Mouse (Mus musculus) liver, embryonic 13.5 days (tissue): ENCODE measurements around the gene Scube2. TPM values are rescaled to one million over a fixed set of nuclear protein-coding genes. Genes with fewer than 3 reads are reported as not detected.

Experiments
- ATAC-seq: fragments of 200-750 bp; cut with Nextera tagmentation; 2 replicates; pipeline ENCODE4 v1.8.0; 2017; ENCODE audit warnings: low read depth, mild to moderate bottlenecking, moderate number of reproducible peaks, moderate library complexity
- DNase-seq: peaks from one replicate; pipeline ENCODE4 v3.0.0; 2022
- H3K27ac ChIP-seq: fragments of 300-500 bp; sonication (generic); 2 replicates; pipeline ENCODE4 v1.5.1; 2015; ENCODE audit warnings: moderate library complexity, mild to moderate bottlenecking, inconsistent platforms
- H3K27me3 ChIP-seq: fragments of 300-500 bp; sonication (generic); 2 replicates; pipeline ENCODE4 v1.6.1; 2015; ENCODE audit warnings: mild to moderate bottlenecking, inconsistent platforms
- H3K36me3 ChIP-seq: fragments of 300-500 bp; sonication (generic); 2 replicates; pipeline ENCODE4 v1.6.1; 2015; ENCODE audit warnings: mild to moderate bottlenecking, inconsistent platforms
- H3K4me1 ChIP-seq: fragments of 300-500 bp; sonication (generic); replicated peaks from 2 replicates; pipeline ENCODE4 v1.6.1; 2015; ENCODE audit warnings: inconsistent platforms
- H3K4me2 ChIP-seq: fragments of 300-500 bp; sonication (generic); 2 replicates; pipeline ENCODE4 v1.6.1; 2015; ENCODE audit warnings: inconsistent platforms, mild to moderate bottlenecking, moderate library complexity
- H3K4me3 ChIP-seq: fragments of 300-500 bp; sonication (generic); replicated peaks from 2 replicates; pipeline ENCODE4 v1.5.1; 2015; ENCODE audit warnings: mild to moderate bottlenecking, inconsistent platforms
- H3K9ac ChIP-seq: fragments of 300-500 bp; sonication (generic); 2 replicates; pipeline ENCODE4 v1.6.1; 2015; ENCODE audit warnings: mild to moderate bottlenecking, inconsistent platforms
- H3K9me3 ChIP-seq: fragments of 300-500 bp; sonication (generic); replicated peaks from 2 replicates; pipeline ENCODE4 v1.6.1; 2016; ENCODE audit warnings: inconsistent platforms
- WGBS: fragments of 180-500 bp; shearing (Covaris S2); methylation state at CpG from one replicate; pipeline ENCODE4 v1.1.7; 2015; ENCODE audit not compliant: insufficient replicate concordance; 5-methylcytosine and 5-hydroxymethylcytosine counted together
- polyA plus RNA-seq: library from polyadenylated mRNA; unstranded; fragments of >200 nt; fragmentation: Nextera tagmentation; extraction: Ambion mirVana; gene quantifications from 2 replicates; pipeline ENCODE4 v1.2.1, GENCODE M21; 2015

Gene Scube2
- polyA plus RNA-seq, 1 experiment from 2014 or later: 0.14 TPM

DNA sequence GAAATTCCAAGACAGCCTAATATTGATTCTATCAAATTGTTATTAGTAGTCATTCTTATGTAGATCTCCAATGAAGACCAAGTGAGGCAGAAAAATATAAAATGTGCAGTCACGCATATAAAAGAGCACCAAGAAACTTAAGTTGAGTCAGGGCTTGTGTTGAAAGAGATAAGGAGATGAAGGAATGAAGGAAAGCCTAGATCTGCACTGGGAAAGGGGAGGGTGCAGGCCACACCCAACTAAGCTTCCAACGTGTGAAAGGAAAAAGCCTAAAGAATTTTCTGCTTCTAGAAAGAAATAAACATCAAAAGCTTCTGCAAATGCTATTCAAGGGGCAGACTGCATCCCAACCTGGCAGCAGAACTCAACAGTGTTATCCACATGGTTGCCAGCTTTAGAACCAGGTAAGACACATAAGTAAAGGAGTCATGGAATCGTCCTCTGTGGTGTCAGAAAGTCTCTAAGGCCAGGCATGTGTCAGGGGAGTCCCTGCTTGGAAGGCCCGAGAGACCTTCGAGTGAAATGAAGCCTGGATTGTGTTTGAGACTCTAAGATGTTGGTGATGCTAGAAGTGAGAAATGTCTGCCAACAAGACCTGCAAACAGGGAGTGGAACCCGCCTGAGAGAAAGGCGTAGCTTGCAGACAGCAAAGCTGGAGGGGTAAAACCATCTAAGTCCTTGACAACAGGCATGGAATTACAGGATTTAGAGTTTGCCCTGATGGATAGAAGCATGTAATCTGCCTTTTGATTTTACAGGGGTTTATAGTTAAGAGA, 97.7 kb downstream of the Scube2 start:
- Histone ChIP-seq H3K9ac (0 out of 2 replicates have a peak overlapping the region, but pooled peaks have one; percentile 26), H3K27me3 (no peaks in the 10 kb centered on the region), H3K4me3 (no peak overlapping the region), H3K27ac (peak overlapping the region; percentile 69), H3K36me3 (no peaks in the 10 kb centered on the region), H3K4me1 (peaks cover 33% of the 10 kb centered on the region), H3K9me3 (no peaks in the 10 kb centered on the region), H3K4me2 (peak overlapping the region; percentile 45)
- 51% methylated on average over 7 of the region's 7 CpGs for WGBS
- DNase-seq: peak; percentile 27
- ATAC-seq: peak; percentile 95

DNA sequence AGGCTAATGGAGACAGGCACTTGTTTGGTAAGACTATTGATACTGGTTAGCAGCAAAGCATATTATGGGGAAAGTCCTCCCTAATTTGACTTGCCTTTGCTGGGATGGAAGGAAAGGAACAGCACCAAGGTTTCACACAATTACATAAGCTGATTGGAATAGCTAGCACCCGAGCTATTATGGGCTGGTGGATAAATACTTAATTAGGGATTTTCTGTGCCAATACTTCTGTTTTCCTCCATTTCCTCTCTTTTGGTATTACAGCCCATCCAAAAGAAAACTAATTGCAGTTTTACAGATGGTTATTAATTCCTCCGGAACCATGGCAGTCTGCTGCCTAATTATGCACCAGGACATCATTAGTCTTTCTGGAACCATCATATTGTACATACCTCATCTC, 101.5 kb downstream of the Scube2 start:
- no peaks in the 10 kb centered on the region for H3K9me3 ChIP-seq
- H3K9ac ChIP-seq: no peak overlapping the region
- no peak overlapping the region for H3K4me2 ChIP-seq
- ATAC-seq (no peak), DNase-seq (no peak)
- H3K36me3 ChIP-seq: no peaks in the 10 kb centered on the region
- 67% methylated on average over 2 of the region's 2 CpGs for WGBS
- H3K4me1 ChIP-seq: peaks cover 33% of the 10 kb centered on the region
- H3K4me3 ChIP-seq: no peak overlapping the region
- no peak overlapping the region for H3K27ac ChIP-seq
- no peaks in the 10 kb centered on the region for H3K27me3 ChIP-seq

DNA sequence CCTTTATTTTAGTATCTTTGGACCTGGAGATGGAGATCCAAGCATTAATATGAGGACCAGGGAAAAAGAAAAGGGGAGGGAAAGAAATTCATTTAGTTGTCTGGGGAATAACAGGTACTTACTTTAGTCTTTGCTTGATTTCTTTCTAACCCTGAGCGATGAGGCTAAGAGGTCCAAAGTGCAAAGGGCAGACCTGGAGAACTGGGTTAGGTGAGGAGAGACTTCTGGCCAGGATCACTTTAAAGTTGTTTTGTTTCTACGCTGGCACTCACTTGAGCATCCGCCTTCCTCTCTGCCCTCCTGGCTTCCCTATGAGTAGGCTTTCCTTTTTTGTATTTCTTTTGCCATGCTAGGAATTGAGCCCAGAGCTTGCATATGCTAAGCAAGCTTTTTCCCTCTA, 109.2 kb downstream of the Scube2 start:
- Histone ChIP-seq H3K27ac (no peak overlapping the region), H3K27me3 (no peaks in the 10 kb centered on the region), H3K4me3 (no peak overlapping the region), H3K4me1 (peaks cover 33% of the 10 kb centered on the region), H3K9ac (no peak overlapping the region), H3K9me3 (no peaks in the 10 kb centered on the region), H3K36me3 (no peaks in the 10 kb centered on the region), H3K4me2 (no peak overlapping the region)
- DNase-seq (no peak), ATAC-seq (no peak)
- WGBS: 79% methylated on average over 3 of the region's 3 CpGs

DNA sequence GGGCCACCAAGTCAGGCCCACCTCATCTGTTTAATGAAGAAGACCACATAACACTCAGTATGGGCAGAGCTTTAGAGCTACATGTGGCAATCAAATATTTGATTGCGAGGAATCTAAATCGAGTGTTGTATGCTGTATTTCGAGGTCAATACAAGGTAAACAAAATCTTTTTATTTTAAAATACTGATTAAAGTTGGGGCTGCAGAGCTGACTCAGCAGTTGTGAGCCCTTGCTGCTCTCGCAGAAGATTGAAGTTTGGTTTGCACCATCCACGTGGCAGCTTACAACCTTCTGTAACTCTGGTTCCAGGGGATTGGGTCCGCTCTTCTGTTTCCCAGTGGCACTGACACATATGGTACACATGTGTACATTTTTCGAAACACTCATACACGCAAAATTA, 111.4 kb downstream of the Scube2 start:
- 80% methylated on average over 8 of the region's 8 CpGs for WGBS

DNA sequence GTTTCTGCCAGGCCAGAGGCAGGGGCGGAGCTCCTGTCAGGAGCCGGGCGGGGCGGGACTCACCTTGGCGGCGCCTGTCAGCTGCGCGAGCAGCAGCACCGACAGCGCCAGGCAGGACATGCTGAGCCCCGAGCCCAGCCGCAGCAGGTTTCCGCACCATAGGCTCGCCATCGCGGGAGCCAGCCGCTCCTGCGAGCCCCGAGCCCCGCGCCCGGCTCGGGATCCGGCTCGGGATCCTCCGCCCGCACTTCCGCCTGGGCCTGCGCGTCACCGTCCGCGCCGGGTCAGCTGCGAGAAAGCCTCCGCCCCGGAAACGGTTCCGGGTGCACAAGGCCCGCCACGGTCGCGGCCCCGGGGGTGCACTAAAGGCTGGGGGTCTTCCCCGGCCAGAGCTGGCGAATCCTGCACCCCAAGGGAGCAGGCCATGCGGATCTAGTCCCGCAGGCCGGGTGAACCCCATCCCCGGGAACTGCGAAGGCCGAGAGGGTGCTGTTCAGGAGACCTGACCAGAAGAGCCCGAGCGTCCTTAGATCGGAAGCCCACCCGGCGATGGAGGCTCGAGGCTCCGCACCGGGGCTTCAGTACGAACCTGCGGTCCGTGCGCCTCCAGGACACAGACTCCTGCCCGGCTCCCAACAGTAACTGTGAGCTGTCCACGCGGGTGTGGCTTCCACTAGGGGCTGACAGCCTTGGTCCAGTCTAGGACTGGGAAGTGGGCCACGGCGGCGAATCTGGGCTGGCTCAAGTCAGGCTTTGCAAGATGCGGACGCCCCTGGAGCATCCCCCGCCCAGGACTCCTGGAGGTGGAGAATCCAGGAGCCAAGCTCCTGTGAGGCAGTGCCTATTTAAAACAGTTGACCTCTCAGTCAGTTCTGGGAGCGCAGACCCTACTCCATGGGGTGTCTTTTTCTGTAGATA, 113.2 kb downstream of the Scube2 start, which contains the start of gene Tmem9b:
TSS of gene Tmem9b (minus strand) at position 868 of the 918 bp plus-strand sequence.
- ATAC-seq (peak; percentile 90), DNase-seq (peak; percentile 70)
- peaks cover 44% of the 10 kb centered on the region for H3K4me1 ChIP-seq
- H3K4me2 ChIP-seq: peak within 1 kb of the TSS; percentile 92
- H3K9ac ChIP-seq: peak within 1 kb of the TSS; percentile 87
- under 1% methylated on average over 73 of the region's 74 CpGs for WGBS
- peak within 1 kb of the TSS; percentile 76 for H3K4me3 ChIP-seq
- 0 out of 2 replicates have a peak, but pooled peaks cover 7% of the 10 kb centered on the region for H3K36me3 ChIP-seq
- H3K9me3 ChIP-seq: no peaks in the 10 kb centered on the region
- H3K27me3 ChIP-seq: no peaks in the 10 kb centered on the region
- peak within 1 kb of the TSS; percentile 78 for H3K27ac ChIP-seq

More for the DNA sequence above, 111.4 kb downstream of the Scube2 start:
- Histone ChIP-seq H3K27me3 (no peaks in the 10 kb centered on the region), H3K36me3 (0 out of 2 replicates have a peak, but pooled peaks cover 3% of the 10 kb centered on the region), H3K9me3 (no peaks in the 10 kb centered on the region), H3K9ac (no peak overlapping the region), H3K4me1 (peaks cover 44% of the 10 kb centered on the region), H3K27ac (no peak overlapping the region), H3K4me3 (no peak overlapping the region), H3K4me2 (no peak overlapping the region)
- no peak for ATAC-seq
- DNase-seq: no peak

DNA sequence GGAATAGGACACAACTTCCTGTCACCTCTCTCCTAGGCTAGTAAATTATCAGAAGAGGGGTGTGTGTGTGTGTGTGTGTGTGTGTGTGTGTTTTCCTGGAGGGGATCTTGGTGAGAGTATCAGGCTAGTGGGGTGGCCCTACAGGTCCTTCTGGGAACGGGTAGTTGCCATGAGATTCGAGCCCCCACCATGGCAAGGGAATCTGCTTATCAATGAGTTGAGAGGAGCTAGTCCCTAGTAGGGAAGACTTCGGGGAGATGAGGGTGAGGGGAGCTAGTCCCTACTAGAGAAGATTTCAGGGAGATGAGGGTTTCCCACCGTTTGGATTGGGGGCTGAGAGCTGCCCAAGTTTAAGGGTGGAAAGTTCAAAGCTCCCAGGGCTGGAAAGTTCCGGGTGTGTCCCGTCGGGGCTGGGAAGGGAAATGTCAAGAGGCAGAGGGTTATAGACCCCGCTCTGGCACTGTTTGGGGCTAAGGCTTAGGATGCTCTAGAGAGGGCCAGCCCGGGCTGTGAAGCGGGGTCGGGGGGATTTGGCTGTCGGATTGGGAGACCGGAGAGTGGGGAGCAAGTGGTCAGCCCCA, 114.0 kb downstream of the Scube2 start:
- Histone ChIP-seq H3K4me1 (peaks cover 44% of the 10 kb centered on the region), H3K4me3 (peak overlapping the region; percentile 76), H3K9ac (peak overlapping the region; percentile 87), H3K27me3 (no peaks in the 10 kb centered on the region), H3K4me2 (peak overlapping the region; percentile 92), H3K9me3 (no peaks in the 10 kb centered on the region), H3K27ac (peak overlapping the region; percentile 78), H3K36me3 (0 out of 2 replicates have a peak, but pooled peaks cover 9% of the 10 kb centered on the region)
- ATAC-seq (peak; percentile 29), DNase-seq (no peak)
- WGBS: 2% methylated on average over 13 of the region's 13 CpGs

Other genes starting within 250 kb of the Scube2 start
- 16.5 and 20.3 TPM in 2 replicates for gene St5, start 162.1 kb downstream of the Scube2 start, polyA plus RNA-seq
- gene Akip1, start 162.0 kb downstream of the Scube2 start, polyA plus RNA-seq: 51.9 and 53.3 TPM in 2 replicates
- gene BC051019, start 141.8 kb downstream of the Scube2 start, polyA plus RNA-seq: 0.07 and 0.08 TPM in 2 replicates
- not detected in 2 replicates for gene Ascl3, start 134.0 kb downstream of the Scube2 start, polyA plus RNA-seq
- 40.8 and 42.6 TPM in 2 replicates for gene Tmem9b, start 112.8 kb downstream of the Scube2 start, polyA plus RNA-seq
- 0.44 and 0.67 TPM in 2 replicates for gene Nrip3, start 83.7 kb downstream of the Scube2 start, polyA plus RNA-seq
- gene Dennd5a, start 94.8 kb upstream of the Scube2 start, polyA plus RNA-seq: 6.7 TPM in 2 replicates
- gene Tmem41b, start 121.2 kb upstream of the Scube2 start, polyA plus RNA-seq: 35.4 and 45.7 TPM in 2 replicates
- 25.0 and 33.9 TPM in 2 replicates for gene Ipo7, start 152.6 kb upstream of the Scube2 start, polyA plus RNA-seq
- gene Zfp143, start 195.5 kb upstream of the Scube2 start, polyA plus RNA-seq: 10.3 and 11.1 TPM in 2 replicates